Mouse (Mus musculus) mature B cell (primary cell): Measurements from ENCODE around the gene Ddx18.

Source experiments
- in situ Hi-C: fragments of 300-500 bp; cut with MboI; formaldehyde crosslinking; loops from 2 replicates; pipeline ENCODE4 v1.14.3; 2019

Ddx18 gene

DNA sequence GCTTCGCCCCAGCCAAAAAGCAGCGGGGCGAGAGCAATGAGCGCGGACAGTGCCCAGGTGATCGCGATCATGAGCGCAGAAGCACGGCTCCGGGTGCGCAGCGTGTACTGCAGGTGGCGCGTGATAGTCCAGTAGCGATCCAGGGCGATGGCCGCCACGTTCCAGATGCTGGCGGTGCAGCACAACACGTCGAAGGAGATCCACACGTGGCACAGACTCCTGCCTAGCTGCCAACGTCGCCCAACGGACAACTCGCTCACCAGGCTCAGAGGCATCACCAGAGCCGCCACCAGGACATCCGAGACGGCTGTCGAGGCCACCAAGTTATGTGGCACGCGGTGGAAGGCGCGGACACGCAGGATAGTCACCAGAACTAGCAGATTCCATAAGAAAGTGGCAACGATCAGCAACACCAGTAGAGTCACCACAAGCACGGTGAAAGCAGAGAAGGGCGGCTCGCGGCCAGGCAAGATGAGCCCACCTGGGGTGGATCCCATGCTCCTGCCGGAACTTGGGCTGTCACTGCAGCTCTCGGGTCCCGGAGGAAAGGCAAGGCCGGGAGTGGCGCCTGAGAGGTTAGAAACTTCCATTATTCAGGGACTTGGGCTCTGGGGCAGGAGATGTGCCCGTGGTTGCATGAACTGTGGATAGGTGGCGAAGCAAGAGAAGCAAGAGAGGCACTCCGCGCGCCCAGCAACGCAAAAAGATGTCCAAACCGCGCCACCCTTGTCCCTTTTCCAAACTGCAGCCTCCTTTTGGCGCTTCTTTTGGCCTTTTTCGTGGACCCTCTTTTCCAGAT lies 40.0 kb downstream of the Ddx18 start:
- in situ Hi-C loops: no loop called here

GRCm38 (mm10) chr1:121527061-121527460 lies 40.7 kb downstream of the Ddx18 start:
- in situ Hi-C loops: no loop called here

- in situ Hi-C loops: no loop called here
Measured at GRCm38 (mm10) chr1:121518609-121519008, 49.2 kb downstream of the Ddx18 start.

GRCm38 (mm10) chr1:121511966-121512365 lies 55.8 kb downstream of the Ddx18 start:
- in situ Hi-C loops: no loop called here

DNA sequence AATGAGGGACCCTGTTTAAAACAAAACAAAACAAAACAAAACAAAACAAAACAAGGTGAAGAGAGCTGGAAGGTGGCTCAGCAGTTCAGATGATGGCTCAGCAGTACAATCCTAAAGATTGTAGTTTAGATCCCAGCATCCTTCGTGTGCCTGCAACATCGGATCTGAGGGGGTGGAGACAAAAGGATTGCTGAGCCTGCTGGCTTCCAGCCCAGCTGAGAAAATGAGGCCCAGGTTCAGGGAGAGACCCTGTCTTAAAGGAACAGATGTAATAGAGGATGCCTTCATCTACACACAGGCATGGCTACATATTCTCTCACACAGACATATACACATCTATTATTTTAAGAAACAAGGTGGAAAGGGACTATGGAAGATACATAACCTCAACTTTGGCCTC lies 56.6 kb downstream of the Ddx18 start:
- in situ Hi-C loops: no loop called here

DNA sequence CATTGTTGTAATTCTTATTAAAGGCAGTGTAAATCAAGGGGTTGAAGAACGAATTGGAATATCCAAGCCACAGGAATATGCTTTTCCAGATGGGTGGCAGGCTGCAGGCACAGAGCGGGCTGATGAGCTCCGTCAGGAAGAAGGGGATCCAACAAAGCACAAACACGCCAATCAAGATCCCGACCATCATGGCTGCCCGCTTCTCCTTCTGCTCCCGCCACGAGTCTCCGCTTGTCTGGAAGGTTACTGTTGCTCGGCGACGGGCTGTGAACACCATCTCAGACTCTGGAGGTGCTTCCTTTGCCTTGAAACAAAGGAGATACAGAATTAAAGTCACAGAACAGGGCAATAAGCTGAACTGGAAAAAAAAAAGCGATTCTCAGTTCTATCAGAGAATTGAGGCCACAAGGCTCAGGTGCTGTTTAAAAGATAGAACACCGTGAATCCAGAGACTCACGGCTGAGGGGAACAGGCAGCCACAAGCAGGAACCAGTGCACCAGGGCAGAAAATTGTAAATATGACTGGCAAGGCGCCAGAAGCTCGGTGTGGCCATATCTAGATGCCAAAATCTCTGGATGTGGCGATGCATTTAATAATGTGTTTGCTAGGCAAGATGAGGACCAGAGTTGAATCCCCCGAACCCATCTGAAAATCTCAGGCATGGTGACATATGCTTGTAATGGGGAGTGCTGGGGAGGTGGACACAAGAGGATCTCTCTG lies 57.2 kb downstream of the Ddx18 start:
- in situ Hi-C loops: no loop called here

DNA sequence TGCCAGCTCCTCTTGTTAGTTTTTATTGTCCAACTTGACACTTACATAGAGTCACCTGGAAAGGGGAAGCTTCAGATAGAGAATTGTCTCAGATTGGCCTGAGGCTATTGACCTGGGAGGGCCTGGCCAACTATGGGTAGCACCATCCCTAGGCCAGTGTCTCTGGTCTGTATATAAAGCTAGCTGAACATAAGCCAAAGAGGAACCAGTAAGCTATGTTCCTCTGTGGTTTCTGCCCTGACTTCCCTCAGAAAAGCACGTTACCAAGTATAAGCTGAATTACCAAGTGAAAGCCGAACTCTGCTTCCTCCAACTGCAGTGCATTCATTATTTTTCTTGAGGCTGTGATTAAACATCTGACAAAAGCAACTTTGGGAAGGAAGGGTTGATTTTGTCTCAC lies 59.1 kb downstream of the Ddx18 start:
- in situ Hi-C loops: no loop called here
